Mouse (Mus musculus) myocyte (in vitro differentiated cells): ENCODE measurements around the gene Tpm3-rs7.
"Not testable (repeated sequence)": the region's sequence is repeated elsewhere in the genome, so short reads cannot be mapped to it uniquely, and the experiment has no call there.

Experiments
- CEBPB ChIP-seq: IDR thresholded peaks from 2 replicates; pipeline ENCODE4 v1.6.1; 2011; ENCODE audit warnings: mild to moderate bottlenecking, moderate library complexity; ENCODE audit not compliant: poor library complexity, insufficient read depth, severe bottlenecking
- E2F4 ChIP-seq: IDR thresholded peaks from one replicate; pipeline ENCODE4 v1.6.1; 2011; ENCODE audit warnings: mild to moderate bottlenecking, control low read depth, moderate library complexity; ENCODE audit not compliant: insufficient read depth
- MAX ChIP-seq: IDR thresholded peaks from one replicate; pipeline ENCODE4 v1.6.1; 2011; ENCODE audit warnings: low read depth, mild to moderate bottlenecking, control low read depth
- MYOD1 ChIP-seq, 3 experiments: IDR thresholded peaks; one replicate each; pipeline ENCODE4 v1.6.1; 2011; ENCODE audit warnings: control low read depth in 2 of 3, low read depth in 2 of 3, mild to moderate bottlenecking in 2 of 3, moderate library complexity in 1 of 3; ENCODE audit not compliant: insufficient read length in 2 of 3, control insufficient read depth in 1 of 3
- MYOG ChIP-seq, 3 experiments: IDR thresholded peaks; one replicate each; pipeline ENCODE4 v1.6.1; 2011; ENCODE audit warnings: control low read depth in 2 of 3, low read depth in 2 of 3, mild to moderate bottlenecking in 2 of 3; ENCODE audit not compliant: insufficient read length in 2 of 3, control insufficient read depth in 1 of 3, insufficient read depth in 1 of 3
- POLR2A ChIP-seq: IDR thresholded peaks from one replicate; pipeline ENCODE4 v1.6.1; 2011; ENCODE audit warnings: low read depth, mild to moderate bottlenecking, control low read depth, moderate library complexity; ENCODE audit not compliant: insufficient read length
- POLR2AphosphoS2 ChIP-seq: IDR thresholded peaks from one replicate; pipeline ENCODE4 v1.6.1; 2011; ENCODE audit warnings: low read depth, control low read depth; ENCODE audit not compliant: insufficient read length
- REST ChIP-seq: IDR thresholded peaks from one replicate; pipeline ENCODE4 v1.6.1; 2011; ENCODE audit warnings: mild to moderate bottlenecking, control low read depth, moderate library complexity; ENCODE audit not compliant: insufficient read depth, insufficient read length
- TCF12 ChIP-seq: IDR thresholded peaks from one replicate; pipeline ENCODE4 v1.6.1; 2011; ENCODE audit warnings: mild to moderate bottlenecking, control low read depth; ENCODE audit not compliant: poor library complexity, insufficient read depth, severe bottlenecking
- TCF3 ChIP-seq: IDR thresholded peaks from one replicate; pipeline ENCODE4 v1.6.1; 2011; ENCODE audit warnings: low read depth, control low read depth; ENCODE audit not compliant: insufficient read length
- USF1 ChIP-seq: IDR thresholded peaks from one replicate; pipeline ENCODE4 v1.6.1; 2011; ENCODE audit warnings: low read depth, mild to moderate bottlenecking, control low read depth, moderate library complexity

- not testable (repeated sequence) for TF ChIP-seq MAX; USF1; POLR2A; E2F4; TCF12; MYOD1 (IDR thresholded peaks at IDR 0.05; ENCODE audit: control insufficient read depth in 1 of 3, insufficient read length in 2 of 3, low read depth in 2 of 3); MYOG (IDR thresholded peaks at IDR 0.05; ENCODE audit: control insufficient read depth in 1 of 3, insufficient read depth in 1 of 3, insufficient read length in 2 of 3, low read depth in 2 of 3); REST; POLR2AphosphoS2; CEBPB; TCF3
These were observed at the start of gene Tpm3-rs7 for GRCm38 (mm10) chr14:113314499-113314898.
